Mouse (Mus musculus) forebrain, embryonic 14.5 days (tissue): Measurements from ENCODE around the gene Dysf. TPM values are rescaled to one million over a fixed set of nuclear protein-coding genes. Genes with fewer than 3 reads are reported as not detected.

Experiments
- ATAC-seq: fragments of 200-750 bp; cut with Nextera tagmentation; 2 replicates; pipeline ENCODE4 v1.8.0; 2017; ENCODE audit warnings: mild to moderate bottlenecking, moderate library complexity
- DNase-seq: peaks from one replicate; pipeline ENCODE4 v3.0.0-alpha.2; 2015; ENCODE audit warnings: low spot score
- H3K27ac ChIP-seq: fragments of 300-500 bp; sonication (generic); 2 replicates; pipeline ENCODE4 v1.5.1; 2014; ENCODE audit warnings: low read depth, mild to moderate bottlenecking, control low read depth, low read length, moderate library complexity
- H3K27me3 ChIP-seq: fragments of 300-500 bp; sonication (generic); replicated peaks from 2 replicates; pipeline ENCODE4 v1.6.1; 2014; ENCODE audit warnings: low read length, control low read depth, mixed read lengths; ENCODE audit not compliant: control insufficient read depth, insufficient read depth
- H3K36me3 ChIP-seq: fragments of 300-500 bp; sonication (generic); 2 replicates; pipeline ENCODE4 v1.6.1; 2014; ENCODE audit warnings: low read length, control low read depth; ENCODE audit not compliant: control insufficient read depth, insufficient read depth
- H3K4me1 ChIP-seq: fragments of 300-500 bp; sonication (generic); 2 replicates; pipeline ENCODE4 v1.6.1; 2014; ENCODE audit warnings: antibody characterized with exemption, low read length, control low read depth; ENCODE audit not compliant: control insufficient read depth, insufficient read depth
- H3K4me2 ChIP-seq: fragments of 300-500 bp; sonication (generic); 2 replicates; pipeline ENCODE4 v1.6.1; 2014; ENCODE audit warnings: mild to moderate bottlenecking, control low read depth, low read length
- H3K4me3 ChIP-seq: fragments of 300-500 bp; sonication (generic); 2 replicates; pipeline ENCODE4 v1.5.1; 2014; ENCODE audit warnings: low read depth, low read length, control low read depth
- H3K9ac ChIP-seq: fragments of 300-500 bp; sonication (generic); 2 replicates; pipeline ENCODE4 v1.6.1; 2014; ENCODE audit warnings: mild to moderate bottlenecking, low read length, control low read depth, moderate library complexity
- H3K9me3 ChIP-seq: fragments of 300-500 bp; sonication (generic); replicated peaks from 2 replicates; pipeline ENCODE4 v1.6.1; 2016; ENCODE audit warnings: low read length, control low read depth, mixed read lengths; ENCODE audit not compliant: control insufficient read depth
- WGBS: fragments of 180-500 bp; shearing (Covaris S2); extraction: QIAGEN DNeasy Blood & Tissue Kit; methylation state at CpG from one replicate; pipeline ENCODE4 v1.1.7; 2014; 5-methylcytosine and 5-hydroxymethylcytosine counted together
- polyA plus RNA-seq: library from polyadenylated mRNA; unstranded; fragments of >200 nt; fragmentation: Nextera tagmentation; extraction: Ambion mirVana; gene quantifications from 2 replicates; pipeline ENCODE4 v1.2.1, GENCODE M21; 2014

The Dysf gene
- polyA plus RNA-seq, 1 experiment from 2014 or later, result 1.2 TPM

DNA sequence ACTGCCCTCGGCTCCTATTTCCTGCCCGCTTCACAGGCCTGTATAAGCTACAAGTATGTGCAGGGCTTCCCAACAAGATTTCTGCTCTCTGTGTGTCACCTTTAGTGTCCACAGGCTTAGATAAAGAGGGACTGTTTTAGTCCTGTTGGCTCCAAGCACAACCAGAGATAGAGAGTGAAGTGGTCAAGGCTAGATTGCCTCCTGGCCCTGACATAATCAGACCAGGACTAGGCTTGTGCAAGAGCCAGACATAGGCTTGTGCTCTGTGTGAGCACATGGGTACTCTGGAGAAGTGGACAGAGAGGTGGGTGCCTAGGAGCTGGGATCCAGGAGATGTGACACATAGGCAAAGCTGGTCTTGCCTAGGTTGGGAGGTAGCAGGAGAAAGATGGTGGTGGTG is 146.1 kb downstream of the Dysf start:
- DNase-seq, result no peak
- ATAC-seq, result no peak
- no peak overlapping the region for H3K4me3 ChIP-seq

DNA sequence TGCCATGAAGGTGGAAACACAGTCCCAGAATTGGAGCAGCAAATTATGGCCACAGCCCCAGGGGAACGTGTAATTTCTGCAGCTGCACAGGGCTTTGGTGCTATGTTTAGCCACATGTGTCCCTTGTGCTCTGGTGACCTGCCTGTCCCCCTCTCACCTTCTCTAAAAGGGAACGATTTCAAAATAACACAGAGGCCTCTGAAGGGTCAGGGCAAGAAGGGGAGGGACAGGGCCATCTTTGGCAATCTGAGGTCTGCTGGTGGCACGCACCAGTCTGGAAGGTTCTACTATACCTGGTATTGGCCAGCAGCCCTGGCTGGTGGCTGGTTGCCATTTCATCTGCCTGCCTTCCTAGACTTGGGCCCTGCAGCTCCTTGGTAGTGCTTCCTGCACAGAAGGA is 147.4 kb downstream of the Dysf start:
- DNase-seq (no peak), ATAC-seq (no peak)
- 84% methylated on average over 3 of the region's 3 CpGs for WGBS
- Histone ChIP-seq H3K27me3 (no peaks in the 10 kb centered on the region), H3K36me3 (no peaks in the 10 kb centered on the region), H3K4me1 (no peaks in the 10 kb centered on the region), H3K27ac (no peak overlapping the region), H3K4me3 (no peak overlapping the region), H3K9ac (no peak overlapping the region), H3K4me2 (no peak overlapping the region), H3K9me3 (no peaks in the 10 kb centered on the region)

More for the DNA sequence above, 146.1 kb downstream of the Dysf start:
- Histone ChIP-seq H3K27ac (no peak overlapping the region), H3K4me1 (no peaks in the 10 kb centered on the region), H3K4me2 (no peak overlapping the region), H3K36me3 (no peaks in the 10 kb centered on the region), H3K9ac (no peak overlapping the region), H3K9me3 (no peaks in the 10 kb centered on the region), H3K27me3 (no peaks in the 10 kb centered on the region)
- WGBS, result 96% methylated on average over 2 of the region's 2 CpGs

DNA sequence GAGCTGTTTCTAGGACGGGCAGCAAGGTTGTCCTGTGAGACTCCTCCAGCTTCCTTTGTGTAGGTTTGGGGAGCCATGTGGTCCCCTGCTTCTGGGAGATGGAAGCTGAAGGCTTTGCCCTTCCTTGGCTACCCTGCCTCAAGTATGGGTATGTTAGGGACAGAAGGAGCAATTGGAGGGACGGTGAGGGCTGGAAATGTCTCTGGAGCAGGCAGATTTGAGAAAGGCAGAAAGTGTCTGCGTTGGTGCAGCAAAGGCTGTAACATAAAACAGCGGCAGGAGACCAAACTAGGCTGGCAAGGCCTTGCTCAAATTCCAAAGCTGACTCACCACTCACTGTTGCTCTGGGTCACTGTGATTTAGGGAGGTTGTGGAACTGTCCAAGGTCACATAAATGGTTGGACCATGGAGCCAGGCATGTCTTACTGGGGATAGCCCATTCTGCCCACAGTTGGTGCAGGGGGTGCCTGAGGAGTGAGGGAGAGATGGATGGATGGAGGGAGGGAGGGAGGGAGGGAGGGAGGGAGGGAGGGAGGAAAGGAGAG is 148.2 kb downstream of the Dysf start:
- H3K9me3 ChIP-seq, result no peaks in the 10 kb centered on the region
- no peaks in the 10 kb centered on the region for H3K4me1 ChIP-seq
- ATAC-seq (no peak), DNase-seq (no peak)
- no peak overlapping the region for H3K4me3 ChIP-seq
- no peaks in the 10 kb centered on the region for H3K27me3 ChIP-seq
- H3K36me3 ChIP-seq, result no peaks in the 10 kb centered on the region
- H3K27ac ChIP-seq, result no peak overlapping the region
- H3K4me2 ChIP-seq, result no peak overlapping the region
- WGBS, result 78% methylated on average over 4 of the region's 4 CpGs
- H3K9ac ChIP-seq, result no peak overlapping the region

DNA sequence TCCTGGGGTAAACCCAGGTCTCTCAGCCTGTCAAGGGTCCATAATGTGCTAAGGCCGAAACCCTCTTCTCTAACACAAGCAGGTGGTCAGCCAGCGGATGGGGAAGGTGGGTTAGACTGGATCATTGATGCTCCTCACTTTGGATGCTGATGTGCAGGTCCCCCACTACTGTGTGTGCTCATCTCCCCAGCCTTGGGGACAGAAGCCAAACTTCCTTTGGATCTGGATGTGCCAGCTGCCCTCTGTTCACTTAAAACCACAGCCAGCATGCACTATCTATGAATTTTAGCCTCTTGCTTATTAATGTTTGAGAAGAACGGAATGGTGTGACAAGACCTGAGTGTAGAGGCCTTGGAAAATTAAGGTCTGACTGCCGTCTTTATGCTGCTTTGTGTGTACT is 150.7 kb downstream of the Dysf start:
- no peak overlapping the region for H3K4me2 ChIP-seq
- no peak overlapping the region for H3K4me3 ChIP-seq
- DNase-seq (no peak), ATAC-seq (no peak)
- H3K9me3 ChIP-seq, result no peaks in the 10 kb centered on the region
- 97% methylated on average over 4 of the region's 4 CpGs for WGBS
- H3K4me1 ChIP-seq, result no peaks in the 10 kb centered on the region
- H3K27me3 ChIP-seq, result no peaks in the 10 kb centered on the region
- no peak overlapping the region for H3K9ac ChIP-seq
- H3K27ac ChIP-seq, result no peak overlapping the region
- no peaks in the 10 kb centered on the region for H3K36me3 ChIP-seq

DNA sequence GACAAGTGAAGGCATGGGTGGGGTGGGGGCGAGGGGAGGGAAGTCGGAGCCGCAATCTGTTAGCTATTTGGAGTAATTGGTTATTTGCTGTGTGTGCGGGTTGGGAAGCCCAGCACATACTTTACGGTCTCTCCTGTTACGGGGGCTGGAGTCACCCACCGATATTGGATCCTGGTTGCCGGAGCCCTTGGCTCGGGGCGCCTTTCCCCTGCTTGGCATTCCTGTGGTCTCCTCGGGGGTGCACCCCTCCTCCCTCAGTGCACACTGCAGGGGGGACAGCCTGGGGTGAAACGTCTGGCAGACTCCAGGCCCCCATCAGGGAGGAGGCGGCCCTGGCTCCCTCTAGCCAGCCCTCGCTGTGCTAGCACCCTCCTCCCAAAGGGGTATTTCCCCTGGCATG is 159.2 kb downstream of the Dysf start:
- Histone ChIP-seq H3K4me1 (no peaks in the 10 kb centered on the region), H3K9me3 (no peaks in the 10 kb centered on the region), H3K4me2 (no peak overlapping the region), H3K27ac (no peak overlapping the region), H3K4me3 (no peak overlapping the region), H3K27me3 (no peaks in the 10 kb centered on the region), H3K36me3 (no peaks in the 10 kb centered on the region), H3K9ac (no peak overlapping the region)
- DNase-seq, result no peak
- no peak for ATAC-seq
- WGBS, result 84% methylated on average over 14 of the region's 14 CpGs

DNA sequence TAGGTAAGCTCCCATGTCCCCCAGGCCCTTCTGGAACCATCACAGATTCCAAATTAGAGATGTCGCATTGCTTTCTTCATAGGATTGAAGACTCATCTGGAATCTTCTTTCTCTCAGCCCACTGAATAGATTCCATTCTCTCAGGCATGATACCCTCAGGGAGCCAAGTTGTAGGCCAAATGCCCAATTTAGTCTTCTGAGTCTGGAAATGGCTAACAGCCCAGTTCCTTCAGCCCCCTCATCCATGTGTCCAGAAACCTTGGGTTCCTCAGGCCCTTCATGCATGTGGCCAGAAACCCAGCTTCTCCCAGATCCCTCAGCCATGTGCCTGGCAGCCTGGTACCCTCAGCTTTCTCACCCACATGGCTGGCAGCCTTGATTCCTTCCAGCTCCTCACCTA is 160.2 kb downstream of the Dysf start:
- Histone ChIP-seq H3K9ac (no peak overlapping the region), H3K27ac (no peak overlapping the region), H3K36me3 (no peaks in the 10 kb centered on the region), H3K4me2 (no peak overlapping the region), H3K9me3 (no peaks in the 10 kb centered on the region), H3K4me1 (no peaks in the 10 kb centered on the region), H3K4me3 (no peak overlapping the region), H3K27me3 (no peaks in the 10 kb centered on the region)
- WGBS, result 96% methylated on average over 1 of the region's 1 CpGs
- DNase-seq (no peak), ATAC-seq (no peak)

DNA sequence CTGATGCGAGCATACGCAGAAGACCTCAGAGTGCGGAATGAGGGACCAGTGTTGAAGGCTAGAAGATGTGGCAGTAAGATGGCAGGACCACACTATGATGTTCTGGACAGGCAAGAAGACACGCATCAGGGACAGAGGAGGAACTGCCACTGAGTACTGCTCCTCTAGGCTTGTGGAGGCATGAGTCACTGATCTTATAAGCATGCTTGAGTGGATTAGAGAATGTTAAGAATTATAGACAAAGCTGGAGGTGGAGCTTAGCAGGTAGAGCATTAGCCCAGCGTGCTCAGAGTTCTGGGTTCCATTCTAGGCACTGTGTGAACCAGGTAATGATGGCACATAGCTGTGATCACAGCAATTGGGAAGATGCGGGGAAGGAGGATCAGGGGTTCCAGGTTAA is 165.2 kb downstream of the Dysf start:
- Histone ChIP-seq H3K4me3 (no peak overlapping the region), H3K9ac (no peak overlapping the region), H3K27me3 (no peaks in the 10 kb centered on the region), H3K4me2 (no peak overlapping the region), H3K9me3 (no peaks in the 10 kb centered on the region), H3K4me1 (no peaks in the 10 kb centered on the region), H3K27ac (no peak overlapping the region), H3K36me3 (no peaks in the 10 kb centered on the region)
- DNase-seq, result no peak
- WGBS, result 86% methylated on average over 6 of the region's 6 CpGs
- no peak for ATAC-seq

DNA sequence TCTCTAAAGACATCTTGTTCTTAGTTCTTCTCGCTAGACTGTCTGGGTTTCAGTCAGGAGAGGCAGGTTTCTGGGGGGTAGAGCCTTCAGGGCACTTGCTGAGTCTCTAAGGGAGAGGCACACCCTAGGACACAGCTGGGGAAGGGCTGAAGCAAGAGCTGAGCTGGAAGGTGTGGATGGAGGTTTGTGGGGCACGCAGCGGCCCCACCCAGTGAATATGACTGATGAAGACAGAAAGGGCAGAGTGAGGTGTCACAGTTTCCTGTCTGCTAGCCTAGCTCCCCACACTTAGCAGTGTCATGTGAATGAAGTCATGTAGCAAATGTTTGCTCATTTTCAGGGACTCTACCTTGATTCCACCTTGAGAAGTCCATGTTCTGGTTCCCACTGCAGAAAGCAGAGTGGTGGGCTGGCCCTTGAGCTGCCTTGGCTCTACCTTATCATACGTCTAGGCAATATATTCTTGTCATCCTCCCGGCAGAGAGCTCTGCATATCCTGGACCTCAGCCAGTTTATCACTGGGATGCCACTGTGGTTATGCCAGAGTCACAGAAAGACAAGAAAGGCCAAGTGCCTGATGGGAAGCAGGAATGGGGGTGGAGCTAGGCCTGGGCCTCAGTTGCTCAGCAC is 170.5 kb downstream of the Dysf start:
- DNase-seq (no peak), ATAC-seq (no peak)
- H3K9ac ChIP-seq, result no peak overlapping the region
- H3K4me2 ChIP-seq, result no peak overlapping the region
- no peaks in the 10 kb centered on the region for H3K9me3 ChIP-seq
- H3K27me3 ChIP-seq, result no peaks in the 10 kb centered on the region
- no peaks in the 10 kb centered on the region for H3K4me1 ChIP-seq
- 79% methylated on average over 5 of the region's 5 CpGs for WGBS
- H3K27ac ChIP-seq, result no peak overlapping the region
- H3K36me3 ChIP-seq, result no peaks in the 10 kb centered on the region
- no peak overlapping the region for H3K4me3 ChIP-seq

DNA sequence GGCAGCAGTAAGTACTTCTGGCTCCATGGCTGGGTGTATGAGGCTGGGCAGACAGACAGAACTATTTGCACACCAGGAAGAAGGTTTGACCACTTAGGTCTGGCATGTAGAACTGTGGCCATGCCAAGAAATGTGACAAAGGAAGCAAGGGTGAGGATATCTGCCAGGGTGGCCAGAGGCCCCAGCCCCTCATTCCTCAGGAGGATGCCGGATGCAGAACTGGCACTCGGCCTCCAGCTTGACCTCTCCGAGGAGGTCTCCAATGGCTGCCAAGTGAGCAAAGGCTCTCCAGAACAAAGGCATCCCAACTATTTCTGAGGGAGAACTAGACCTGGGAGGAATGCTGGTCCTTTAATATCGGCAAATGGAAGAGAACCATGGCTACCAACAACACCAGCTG is 173.1 kb downstream of the Dysf start:
- Histone ChIP-seq H3K4me2 (no peak overlapping the region), H3K4me1 (no peaks in the 10 kb centered on the region), H3K36me3 (no peaks in the 10 kb centered on the region), H3K9ac (no peak overlapping the region), H3K27ac (no peak overlapping the region), H3K27me3 (no peaks in the 10 kb centered on the region), H3K9me3 (no peaks in the 10 kb centered on the region), H3K4me3 (no peak overlapping the region)
- WGBS, result 40% methylated on average over 4 of the region's 4 CpGs
- no peak for DNase-seq
- no peak for ATAC-seq
